Mouse (Mus musculus): ENCODE data around the gene Fcrla. TPM values are rescaled to one million over a fixed set of nuclear protein-coding genes. Genes with fewer than 3 reads are reported as not detected.

Fcrla gene
- polyA plus RNA-seq, 1 experiment, result not detected

GRCm38 (mm10) chr1:170929245-170929644 lies 1.9 kb upstream of the Fcrla start:
- TF ChIP-seq MYOG (IDR thresholded peaks at IDR 0.05; ENCODE audit: control insufficient read depth, extremely low read depth, insufficient read length), result no peak
- no peak for TF ChIP-seq CTCF (IDR thresholded peaks at IDR 0.05; ENCODE audit: control insufficient read depth, insufficient read depth, insufficient read length)
- no peak for TF ChIP-seq FOSL1 (IDR thresholded peaks at IDR 0.05; ENCODE audit: insufficient read depth, low read length, poor library complexity, severe bottlenecking)
- no peak for TF ChIP-seq MAX (IDR thresholded peaks at IDR 0.05)
- TF ChIP-seq CEBPB (IDR thresholded peaks at IDR 0.05; ENCODE audit: low read depth), result no peak
- TF ChIP-seq MYOD1 (IDR thresholded peaks at IDR 0.05; ENCODE audit: control insufficient read depth, insufficient read length, low read depth), result no peak
- no peak for TF ChIP-seq USF1 (IDR thresholded peaks at IDR 0.05; ENCODE audit: low read depth)
- Histone ChIP-seq H3K4me3 (ENCODE audit: insufficient read depth, poor library complexity, severe bottlenecking) (no peak overlapping the region), H3K79me2 (ENCODE audit: control insufficient read depth, insufficient read depth) (no peaks in the 10 kb centered on the region), H3K27me3 (ENCODE audit: control insufficient read depth, insufficient read depth, insufficient read length) (no peaks in the 10 kb centered on the region), H3ac (ENCODE audit: control insufficient read depth, insufficient read length, low read depth) (no peak overlapping the region), H3K36me3 (ENCODE audit: control insufficient read depth, insufficient read depth) (no peaks in the 10 kb centered on the region), H3K79me3 (ENCODE audit: low read depth) (no peaks in the 10 kb centered on the region)

DNA sequence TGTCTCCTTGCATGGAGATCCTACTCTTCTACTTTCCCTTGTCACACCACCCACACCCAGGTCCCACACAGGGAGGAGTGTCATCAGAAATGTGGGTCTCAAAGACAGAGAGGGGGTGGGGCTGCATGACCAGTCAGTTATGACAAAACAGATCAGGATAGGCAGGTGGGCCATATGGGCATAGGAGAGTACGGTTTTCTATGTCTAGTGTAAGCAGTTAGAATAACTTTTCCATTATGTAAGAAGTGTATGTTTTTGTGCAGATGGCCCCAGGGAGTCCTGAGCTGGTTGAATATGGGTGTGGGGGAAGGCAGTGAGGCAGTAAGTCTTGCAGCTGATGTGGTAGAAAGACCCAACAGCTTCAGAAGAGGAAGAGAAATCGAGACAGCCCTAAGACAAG lies 1.1 kb upstream of the Fcrla start:
- Histone ChIP-seq H3K4me3 (ENCODE audit: insufficient read depth, poor library complexity, severe bottlenecking) (no peak overlapping the region), H3K27me3 (ENCODE audit: control insufficient read depth, insufficient read depth, insufficient read length) (no peaks in the 10 kb centered on the region), H3K79me2 (ENCODE audit: control insufficient read depth, insufficient read depth) (no peaks in the 10 kb centered on the region), H3ac (ENCODE audit: control insufficient read depth, insufficient read length, low read depth) (no peak overlapping the region), H3K36me3 (ENCODE audit: control insufficient read depth, insufficient read depth) (no peaks in the 10 kb centered on the region), H3K79me3 (ENCODE audit: low read depth) (no peaks in the 10 kb centered on the region)
- TF ChIP-seq USF1 (IDR thresholded peaks at IDR 0.05; ENCODE audit: low read depth), result no peak
- TF ChIP-seq MYOD1 (IDR thresholded peaks at IDR 0.05; ENCODE audit: control insufficient read depth, insufficient read length, low read depth), result no peak
- no peak for TF ChIP-seq CEBPB (IDR thresholded peaks at IDR 0.05; ENCODE audit: low read depth)
- no peak for TF ChIP-seq CTCF (IDR thresholded peaks at IDR 0.05; ENCODE audit: control insufficient read depth, insufficient read depth, insufficient read length)
- TF ChIP-seq FOSL1 (IDR thresholded peaks at IDR 0.05; ENCODE audit: insufficient read depth, low read length, poor library complexity, severe bottlenecking), result no peak
- no peak for TF ChIP-seq MYOG (IDR thresholded peaks at IDR 0.05; ENCODE audit: control insufficient read depth, extremely low read depth, insufficient read length)
- TF ChIP-seq MAX (IDR thresholded peaks at IDR 0.05), result no peak

- H3K36me3 ChIP-seq (ENCODE audit: control insufficient read depth, insufficient read depth), result no peaks in the 10 kb centered on the region
- no peaks in the 10 kb centered on the region for H3K79me2 ChIP-seq (ENCODE audit: control insufficient read depth, insufficient read depth)
- no peak overlapping the region for H3ac ChIP-seq (ENCODE audit: control insufficient read depth, insufficient read length, low read depth)
- no peak overlapping the region for H3K4me3 ChIP-seq (ENCODE audit: insufficient read depth, poor library complexity, severe bottlenecking)
- H3K27me3 ChIP-seq (ENCODE audit: control insufficient read depth, insufficient read depth, insufficient read length), result no peaks in the 10 kb centered on the region
- TF ChIP-seq MYOG (IDR thresholded peaks at IDR 0.05; ENCODE audit: control insufficient read depth, extremely low read depth, insufficient read length) (no peak), USF1 (IDR thresholded peaks at IDR 0.05; ENCODE audit: low read depth) (no peak), FOSL1 (IDR thresholded peaks at IDR 0.05; ENCODE audit: insufficient read depth, low read length, poor library complexity, severe bottlenecking) (no peak), CEBPB (IDR thresholded peaks at IDR 0.05; ENCODE audit: low read depth) (no peak), MAX (IDR thresholded peaks at IDR 0.05) (no peak), CTCF (IDR thresholded peaks at IDR 0.05; ENCODE audit: control insufficient read depth, insufficient read depth, insufficient read length) (no peak), MYOD1 (IDR thresholded peaks at IDR 0.05; ENCODE audit: control insufficient read depth, insufficient read length, low read depth) (no peak)
- H3K79me3 ChIP-seq (ENCODE audit: low read depth), result no peaks in the 10 kb centered on the region
Measured at GRCm38 (mm10) chr1:170926941-170927340, 442 bp downstream of the Fcrla start.

DNA sequence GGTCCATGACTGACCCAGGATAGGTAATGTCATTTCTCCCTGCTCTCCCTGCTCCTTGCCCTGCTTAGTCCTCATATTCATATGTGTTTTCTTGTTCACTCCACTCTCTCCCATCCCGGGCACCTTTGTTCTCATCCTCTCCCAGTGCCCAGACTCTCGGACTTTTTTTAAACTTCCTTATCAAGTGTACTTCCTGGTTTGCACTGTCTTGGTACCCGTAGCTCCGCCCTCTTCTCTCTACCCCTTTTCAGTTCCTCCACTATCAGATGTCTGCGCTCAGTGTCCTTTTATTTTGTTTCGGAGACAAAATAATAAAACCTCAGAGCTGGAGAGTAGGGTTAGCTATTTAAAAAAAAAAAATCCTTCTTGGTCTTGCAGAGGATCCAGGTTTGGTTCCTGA lies 2.9 kb downstream of the Fcrla start:
- TF ChIP-seq USF1 (IDR thresholded peaks at IDR 0.05; ENCODE audit: low read depth), result no peak
- no peak for TF ChIP-seq CTCF (IDR thresholded peaks at IDR 0.05; ENCODE audit: control insufficient read depth, insufficient read depth, insufficient read length)
- no peak for TF ChIP-seq MAX (IDR thresholded peaks at IDR 0.05)
- no peak for TF ChIP-seq MYOG (IDR thresholded peaks at IDR 0.05; ENCODE audit: control insufficient read depth, extremely low read depth, insufficient read length)
- no peaks in the 10 kb centered on the region for H3K79me2 ChIP-seq (ENCODE audit: control insufficient read depth, insufficient read depth)
- H3K79me3 ChIP-seq (ENCODE audit: low read depth), result no peaks in the 10 kb centered on the region
- no peaks in the 10 kb centered on the region for H3K36me3 ChIP-seq (ENCODE audit: control insufficient read depth, insufficient read depth)
- no peak overlapping the region for H3ac ChIP-seq (ENCODE audit: control insufficient read depth, insufficient read length, low read depth)
- H3K27me3 ChIP-seq (ENCODE audit: control insufficient read depth, insufficient read depth, insufficient read length), result no peaks in the 10 kb centered on the region
- H3K4me3 ChIP-seq (ENCODE audit: insufficient read depth, poor library complexity, severe bottlenecking), result no peak overlapping the region

GRCm38 (mm10) chr1:170919308-170919707 lies 8.1 kb downstream of the Fcrla start:
- Histone ChIP-seq H3K36me3 (ENCODE audit: control insufficient read depth, insufficient read depth) (no peaks in the 10 kb centered on the region), H3K27me3 (ENCODE audit: control insufficient read depth, insufficient read depth, insufficient read length) (no peaks in the 10 kb centered on the region), H3K79me2 (ENCODE audit: control insufficient read depth, insufficient read depth) (no peaks in the 10 kb centered on the region), H3ac (ENCODE audit: control insufficient read depth, insufficient read length, low read depth) (no peak overlapping the region), H3K4me3 (ENCODE audit: insufficient read depth, poor library complexity, severe bottlenecking) (no peak overlapping the region), H3K79me3 (ENCODE audit: low read depth) (no peaks in the 10 kb centered on the region)
- TF ChIP-seq MAX (IDR thresholded peaks at IDR 0.05), result no peak
- no peak for TF ChIP-seq CEBPB (IDR thresholded peaks at IDR 0.05; ENCODE audit: low read depth)
- TF ChIP-seq MYOD1 (IDR thresholded peaks at IDR 0.05; ENCODE audit: control insufficient read depth, insufficient read length, low read depth), result no peak

DNA sequence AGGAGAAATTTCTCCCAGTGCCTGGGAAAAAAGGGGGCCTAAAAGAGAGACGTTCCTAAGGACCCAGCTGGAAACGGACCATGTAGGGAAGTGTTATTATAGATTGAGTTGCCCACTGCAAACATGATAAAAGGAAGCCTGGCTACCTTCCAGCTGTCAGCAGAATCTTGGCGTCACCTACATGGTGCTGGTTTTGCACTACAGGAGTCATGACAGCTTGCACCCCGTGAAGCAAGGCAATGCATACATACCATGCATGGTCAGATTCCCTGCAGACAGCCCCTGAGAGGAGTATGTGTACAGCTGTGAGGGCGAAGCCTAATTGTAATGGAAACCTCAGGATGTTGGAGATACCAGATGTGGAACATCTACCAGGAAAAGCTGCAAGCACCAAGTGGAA lies 11.7 kb downstream of the Fcrla start:
- TF ChIP-seq MYOG (IDR thresholded peaks at IDR 0.05; ENCODE audit: control insufficient read depth, extremely low read depth, insufficient read length), result no peak
- TF ChIP-seq CEBPB (IDR thresholded peaks at IDR 0.05; ENCODE audit: low read depth), result no peak
- TF ChIP-seq MAX (IDR thresholded peaks at IDR 0.05), result no peak
- TF ChIP-seq USF1 (IDR thresholded peaks at IDR 0.05; ENCODE audit: low read depth), result no peak
- no peak for TF ChIP-seq CTCF (IDR thresholded peaks at IDR 0.05; ENCODE audit: control insufficient read depth, insufficient read depth, insufficient read length)
- TF ChIP-seq FOSL1 (IDR thresholded peaks at IDR 0.05; ENCODE audit: insufficient read depth, low read length, poor library complexity, severe bottlenecking), result no peak
- TF ChIP-seq MYOD1 (IDR thresholded peaks at IDR 0.05; ENCODE audit: control insufficient read depth, insufficient read length, low read depth), result no peak
- no peak overlapping the region for H3K4me3 ChIP-seq (ENCODE audit: insufficient read depth, poor library complexity, severe bottlenecking)
- no peaks in the 10 kb centered on the region for H3K27me3 ChIP-seq (ENCODE audit: control insufficient read depth, insufficient read depth, insufficient read length)

More for the DNA sequence above, 11.7 kb downstream of the Fcrla start:
- Histone ChIP-seq H3K79me2 (ENCODE audit: control insufficient read depth, insufficient read depth) (no peaks in the 10 kb centered on the region), H3ac (ENCODE audit: control insufficient read depth, insufficient read length, low read depth) (no peak overlapping the region), H3K79me3 (ENCODE audit: low read depth) (no peaks in the 10 kb centered on the region), H3K36me3 (ENCODE audit: control insufficient read depth, insufficient read depth) (no peaks in the 10 kb centered on the region)
